Mouse (Mus musculus) gastrocnemius, adult 2 months (tissue): ENCODE measurements around the gene Mall. TPM values are rescaled to one million over a fixed set of nuclear protein-coding genes. Genes with fewer than 3 reads are reported as not detected.

Experiments
- DNase-seq: peaks from one replicate; pipeline ENCODE4 v3.0.0; 2022
- H3K27ac ChIP-seq: fragments of 200-600 bp; 2 replicates; pipeline ENCODE4 v1.8.1; 2022; ENCODE audit warnings: mild to moderate bottlenecking
- H3K4me3 ChIP-seq: fragments of 200-600 bp; 2 replicates; pipeline ENCODE4 v1.8.1; 2022; ENCODE audit warnings: mild to moderate bottlenecking, moderate library complexity
- CTCF ChIP-seq: fragments of 200-600 bp; IDR thresholded peaks from 2 replicates; pipeline ENCODE4 v1.8.1; 2022; ENCODE audit warnings: antibody characterized with exemption, mild to moderate bottlenecking, moderate library complexity
- intact Hi-C: fragments of 180-260 bp; cut with DNase I; formaldehyde crosslinking; loops from one replicate; pipeline ENCODE4 v1.15.1; 2025
- total RNA-seq, 2 experiments: library from RNA; stranded (reverse); gene quantifications; 2 replicates each; pipeline ENCODE4 v1.2.3; 2021

Mall gene
- total RNA-seq, 2 experiments from 2014 or later = 1.6 to 3.8 TPM

DNA sequence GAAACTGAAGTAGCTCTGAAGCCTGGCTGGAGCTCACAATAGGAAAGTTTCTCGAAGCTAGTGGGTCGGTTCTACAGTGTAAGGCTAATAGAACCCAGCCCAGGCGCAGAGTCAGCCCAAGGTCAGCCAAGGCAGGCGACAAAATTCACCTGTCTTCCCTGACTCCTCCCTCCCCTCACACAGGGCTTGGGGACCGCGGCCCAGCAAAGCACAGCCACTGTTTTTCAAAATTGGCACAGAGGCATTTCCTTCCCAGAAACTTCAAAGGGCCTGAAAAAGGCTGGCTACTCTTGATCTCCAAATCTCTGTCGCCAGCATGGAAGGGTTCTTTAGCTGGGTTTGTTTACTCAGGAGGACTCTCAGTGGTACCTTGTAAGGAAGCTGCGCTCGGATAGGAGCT is 74.3 kb downstream of the Mall start:
- Histone ChIP-seq H3K27ac (peak overlapping the region; percentile 46; the same call in 1 of the 2 replicates), H3K4me3 (peak overlapping the region; percentile 70)
- no peak for DNase-seq
- TF ChIP-seq CTCF = no peak
- intact Hi-C loops = no loop called here

DNA sequence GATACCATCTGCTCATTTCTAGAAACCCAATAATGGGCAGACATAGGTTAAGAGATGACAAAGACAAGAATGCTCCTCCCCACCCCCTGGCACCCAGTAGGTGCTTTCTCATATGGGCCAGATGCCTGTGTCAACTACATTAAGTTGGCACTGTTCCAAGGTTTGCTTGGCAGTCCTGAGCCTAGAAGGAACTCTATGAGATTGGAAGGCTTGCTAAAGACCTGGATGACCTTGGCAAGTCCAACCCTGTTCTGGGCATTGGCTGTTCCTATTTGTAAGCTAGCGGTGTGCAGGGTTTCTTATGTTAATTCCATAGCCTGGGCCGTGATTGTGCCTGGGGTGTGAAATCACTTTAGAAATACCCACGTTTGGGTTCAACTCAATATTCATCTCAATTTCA is 74.9 kb downstream of the Mall start:
- intact Hi-C loops = no loop called here
- no peak for TF ChIP-seq CTCF
- no peak for DNase-seq
- Histone ChIP-seq H3K27ac (no peak overlapping the region), H3K4me3 (no peak overlapping the region; the same call in 1 of the 2 replicates)

Other genes with a start within 250 kb of the Mall start
- under 1 TPM; 0.28 to 0.31 TPM for gene Kcnip3, start 207.8 kb downstream of the Mall start, total RNA-seq
- not detected for gene Prom2, start 188.5 kb downstream of the Mall start, total RNA-seq
- gene Zfp661, start 142.8 kb downstream of the Mall start, total RNA-seq = 1 to 10 TPM; 2.4 to 2.6 TPM
- 10 to 100 TPM; 74.1 to 96.2 TPM for gene Mrps5, start 142.7 kb downstream of the Mall start, total RNA-seq
- gene Mal, start 73.2 kb downstream of the Mall start, total RNA-seq = 1 to 10 TPM; 1.3 TPM
- gene Nphp1, start 59.0 kb upstream of the Mall start, total RNA-seq = 10 to 100 TPM; 21.5 to 23.2 TPM
- gene Mtln, start 62.6 kb upstream of the Mall start, total RNA-seq = 100 to 1,000 TPM; 120 TPM
- not detected for gene Bub1, start 101.9 kb upstream of the Mall start, total RNA-seq
- under 1 TPM in 1 of 2 experiments, not detected in 1; 0.20 TPM for gene Acoxl, start 108.9 kb upstream of the Mall start, total RNA-seq